In the genomic region with DNA sequence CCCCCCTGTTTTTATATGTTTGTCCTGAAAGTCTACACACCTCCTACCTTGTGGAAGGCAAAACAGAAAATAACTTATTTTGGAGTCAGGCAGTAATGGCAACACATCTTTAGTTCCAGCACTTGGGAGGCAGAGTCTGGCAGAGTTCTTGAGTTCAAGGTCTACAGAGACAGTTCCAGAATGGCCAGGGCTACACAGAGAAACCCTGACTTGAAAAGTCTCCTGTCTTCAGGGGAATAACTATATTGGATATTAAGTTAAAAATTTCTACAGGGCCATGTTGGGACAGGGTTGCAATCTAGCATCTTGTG, we compare ENCODE assay signal across 21 mouse cellular contexts. TPM values are rescaled to one million over a fixed set of nuclear protein-coding genes. Genes with fewer than 3 reads are reported as not detected.
A peak's percentile ranks its signal among the peaks of the same experiment; 100 is the strongest.
DNase-seq lines count a peak whose midpoint lies in the region; ATAC-seq and TF ChIP-seq lines count a peak whose summit lies in the region.
"Had no signal": no experiment of that assay in that cellular context is flagged by ENCODE, and none has a peak within 500 bp of the region (broad histone marks: within the 10 kb centered on the region; RNA-seq: fewer than 3 reads in every experiment).

No protein-coding gene starts in this region.

- H3K9me3 ChIP-seq in liver, embryonic 12.5 days (replicated peaks), result no peaks in the 10 kb centered on the region
- H3K9me3 ChIP-seq in liver, embryonic 13.5 days (replicated peaks), result no peaks in the 10 kb centered on the region
- no peaks in the 10 kb centered on the region for H3K9me3 ChIP-seq in intestine, embryonic 15.5 days
- H3K9me3 ChIP-seq: embryonic facial prominence, embryonic 15.5 days; heart, embryonic 10.5 days; hindbrain, embryonic 13.5 days had no signal

- no peaks in the 10 kb centered on the region for H3K36me3 ChIP-seq in kidney, adult 2 months (ENCODE audit: control insufficient read depth, insufficient read depth, low read length)
- H3K36me3 ChIP-seq in liver, embryonic 12.5 days, result peaks cover 17% of the 10 kb centered on the region
- peaks cover 18% of the 10 kb centered on the region; the same call in 1 of the 2 replicates for H3K36me3 ChIP-seq in liver, embryonic 13.5 days
- no peaks in the 10 kb centered on the region for H3K36me3 ChIP-seq in intestine, embryonic 15.5 days
- H3K36me3 ChIP-seq: embryonic facial prominence, embryonic 15.5 days had no signal

- TF ChIP-seq POLR2A in kidney, adult 2 months (IDR thresholded peaks at IDR 0.05; ENCODE audit: low read depth, low read length), result no peak
- TF ChIP-seq POLR2A in lung, adult 2 months (IDR thresholded peaks at IDR 0.05; ENCODE audit: borderline replicate concordance, extremely low read depth, low read depth, low read length), result no peak

- H3K4me3 ChIP-seq in kidney, adult 2 months (ENCODE audit: insufficient read depth, low read depth, low read length), result no peak overlapping the region
- H3K4me3 ChIP-seq in liver, embryonic 12.5 days, result no peak overlapping the region
- H3K4me3 ChIP-seq in liver, embryonic 13.5 days (replicated peaks), result no peak overlapping the region
- no peak overlapping the region for H3K4me3 ChIP-seq in lung, adult 2 months (replicated peaks; ENCODE audit: extremely low read depth, low read depth, low read length)
- no peak overlapping the region for H3K4me3 ChIP-seq in intestine, embryonic 15.5 days (replicated peaks)
- H3K4me3 ChIP-seq: embryonic facial prominence, embryonic 15.5 days; forebrain, embryonic 10.5 days; heart, embryonic 10.5 days; hindbrain, embryonic 13.5 days had no signal

- H3K4me1 ChIP-seq in kidney, adult 2 months (ENCODE audit: control insufficient read depth, insufficient read depth, low read length), result peaks cover 8% of the 10 kb centered on the region; the same call in 1 of the 2 replicates
- peaks cover 37% of the 10 kb centered on the region for H3K4me1 ChIP-seq in liver, embryonic 12.5 days
- peaks cover 41% of the 10 kb centered on the region for H3K4me1 ChIP-seq in liver, embryonic 13.5 days (replicated peaks)
- peaks cover 2% of the 10 kb centered on the region for H3K4me1 ChIP-seq in lung, adult 2 months (ENCODE audit: control insufficient read depth, insufficient read depth, low read length)
- H3K4me1 ChIP-seq in intestine, embryonic 15.5 days (replicated peaks), result no peaks in the 10 kb centered on the region; the same call in 1 of the 2 replicates

- TF ChIP-seq CTCF in kidney, adult 2 months (conservative IDR thresholded peaks at IDR 0.05; ENCODE audit: insufficient read depth, insufficient read length, low read depth, low read length), result no peak
- no peak for TF ChIP-seq CTCF in lung, adult 2 months (IDR thresholded peaks at IDR 0.05; ENCODE audit: insufficient read depth, low read length)

- no peak overlapping the region for H3K27ac ChIP-seq in kidney, adult 2 months (ENCODE audit: insufficient read depth, low read depth, low read length)
- H3K27ac ChIP-seq in liver, embryonic 12.5 days, result no peak overlapping the region
- no peak overlapping the region for H3K27ac ChIP-seq in liver, embryonic 13.5 days
- H3K27ac ChIP-seq in intestine, embryonic 15.5 days, result no peak overlapping the region
- H3K27ac ChIP-seq: embryonic facial prominence, embryonic 15.5 days; forebrain, embryonic 10.5 days; heart, embryonic 10.5 days; hindbrain, embryonic 13.5 days; hindbrain, postnatal 0 days had no signal

- no peak overlapping the region for H3K9ac ChIP-seq in liver, embryonic 12.5 days
- no peak overlapping the region for H3K9ac ChIP-seq in liver, embryonic 13.5 days
- H3K9ac ChIP-seq in intestine, embryonic 15.5 days, result no peak overlapping the region
- H3K9ac ChIP-seq: embryonic facial prominence, embryonic 15.5 days; hindbrain, embryonic 13.5 days had no signal

- peak overlapping the region; percentile 87 for H3K4me2 ChIP-seq in liver, embryonic 12.5 days
- 0 out of 2 replicates have a peak overlapping the region, but pooled peaks have one; percentile 69 for H3K4me2 ChIP-seq in liver, embryonic 13.5 days
- H3K4me2 ChIP-seq in intestine, embryonic 15.5 days (replicated peaks), result no peak overlapping the region
- H3K4me2 ChIP-seq: embryonic facial prominence, embryonic 15.5 days; hindbrain, embryonic 13.5 days had no signal

- peak; percentile 57 for DNase-seq in kidney, adult 2 months
- DNase-seq in kidney, adult 18-20 months, result no peak
- no peak for DNase-seq in liver
- DNase-seq in liver, embryonic 13.5 days, result no peak
- DNase-seq in lung, adult 2 months, result no peak
- DNase-seq: adrenal gland, postnatal 36 days; cerebellum, adult 8-10 months; embryo, embryonic 11 days; gastrocnemius, postnatal 36 days; heart, adult 18-20 months; heart, postnatal 10 days had no signal

- no peak for ATAC-seq in liver, embryonic 12.5 days
- ATAC-seq in liver, embryonic 13.5 days (ENCODE audit: low read depth), result no peak
- ATAC-seq in intestine, embryonic 15.5 days, result no peak
- ATAC-seq: activated CD4-positive, CD25-positive, alpha-beta regulatory T cell, adult 4 months; forebrain, embryonic 14.5 days; hindbrain, postnatal 0 days; Patski had no signal

- no peaks in the 10 kb centered on the region for H3K27me3 ChIP-seq in kidney, adult 2 months (replicated peaks; ENCODE audit: control insufficient read depth, insufficient read depth, low read length)
- no peaks in the 10 kb centered on the region for H3K27me3 ChIP-seq in liver, embryonic 12.5 days (replicated peaks)
- H3K27me3 ChIP-seq in liver, embryonic 13.5 days, result no peaks in the 10 kb centered on the region
- H3K27me3 ChIP-seq in intestine, embryonic 15.5 days (replicated peaks), result no peaks in the 10 kb centered on the region
- H3K27me3 ChIP-seq: embryonic facial prominence, embryonic 15.5 days; hindbrain, embryonic 13.5 days; Patski had no signal

RNA-seq across cellular contexts. Expression of a gene that starts 3.7 kb away (rescaled TPM):
- 8.0 and 8.2 TPM in 2 replicates for polyA plus RNA-seq in kidney, adult 2 months (2012; rRNA removed)
- polyA plus RNA-seq in liver, embryonic 12.5 days (2016; fragmentation: Nextera tagmentation; extraction: Ambion mirVana), result 15.4 and 16.7 TPM in 2 replicates
- 9.6 and 12.3 TPM in 2 replicates for polyA plus RNA-seq in liver, embryonic 13.5 days (2015; fragmentation: Nextera tagmentation; extraction: Ambion mirVana)
- 6.4 and 6.5 TPM in 2 replicates for polyA plus RNA-seq in lung, adult 2 months (2012; rRNA removed)
- 18.6 and 18.9 TPM in 2 replicates for polyA plus RNA-seq in intestine, embryonic 15.5 days (2015; fragmentation: Nextera tagmentation; extraction: Ambion mirVana)
